Mouse (Mus musculus) gastrocnemius, adult 18-20 months (tissue): ENCODE measurements at regions not wholly inside any gene's neighbourhood (a gene's known extent, or its start where the extent isn't known, plus 50 kb on each side); places are given as distances from the start of the nearest gene placed in this dataset.

Source experiments
- DNase-seq: peaks from one replicate; pipeline ENCODE4 v3.0.0; 2021; ENCODE audit warnings: low spot score

DNA sequence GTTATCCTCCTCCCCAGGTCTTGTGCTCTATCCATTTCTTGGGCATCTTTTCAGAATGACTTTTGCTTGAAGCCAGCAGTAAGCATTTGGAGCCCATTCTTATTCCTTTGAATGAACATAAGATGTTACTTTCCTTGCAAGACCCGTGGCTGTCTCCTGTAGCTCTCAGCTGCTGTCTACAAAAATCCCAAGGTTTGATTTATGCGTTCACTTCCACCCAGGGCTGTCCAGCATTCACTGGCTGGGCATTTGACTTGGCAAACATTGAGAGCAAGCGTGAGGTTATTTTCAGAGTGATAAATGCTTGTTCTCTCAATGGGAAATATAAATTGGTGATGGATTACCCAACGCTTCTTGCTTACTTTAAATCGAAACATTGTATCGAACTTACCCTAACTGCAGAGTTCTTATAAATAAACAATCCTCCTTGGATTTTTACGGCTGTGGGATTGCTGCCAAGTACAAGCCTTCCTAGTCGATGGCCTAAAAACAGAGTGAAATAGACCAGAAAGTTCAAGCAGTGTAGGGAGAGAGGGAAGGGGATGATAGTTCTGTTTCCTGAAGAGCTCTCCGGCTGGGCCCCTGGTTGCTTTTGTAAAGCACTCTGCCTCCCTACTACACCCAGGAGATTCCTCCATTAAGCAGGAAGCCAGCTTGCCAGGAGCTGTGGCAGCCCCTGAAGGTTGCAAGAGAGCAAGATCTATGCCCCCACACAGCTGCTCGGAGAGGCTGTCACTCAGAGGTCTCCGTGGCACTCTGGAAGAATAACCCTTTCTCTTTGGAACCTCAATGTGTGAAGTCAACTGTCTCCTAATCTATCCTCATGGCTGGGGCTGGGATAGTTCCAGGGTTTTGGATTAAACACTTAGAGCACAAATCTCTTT is 210.1 kb downstream of the Mex3b start:
- no peak for DNase-seq

DNA sequence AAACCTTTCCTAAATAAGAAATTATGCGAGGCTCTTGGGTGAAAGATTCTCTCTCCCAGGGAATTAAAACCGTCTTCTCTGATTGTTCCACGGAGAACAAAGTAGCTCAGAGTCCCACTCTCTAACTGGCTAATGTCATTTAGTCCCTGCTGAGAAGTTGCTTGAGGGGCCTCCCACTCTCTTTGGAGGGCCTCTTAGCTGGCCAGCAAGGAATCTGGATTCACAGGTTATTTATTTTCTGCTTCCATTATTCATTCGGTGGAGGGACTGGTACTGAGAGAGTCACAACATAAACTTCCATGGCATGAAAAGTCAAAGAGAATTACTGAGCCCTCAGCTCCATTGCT is 210.8 kb downstream of the Mex3b start:
- DNase-seq: no peak

DNA sequence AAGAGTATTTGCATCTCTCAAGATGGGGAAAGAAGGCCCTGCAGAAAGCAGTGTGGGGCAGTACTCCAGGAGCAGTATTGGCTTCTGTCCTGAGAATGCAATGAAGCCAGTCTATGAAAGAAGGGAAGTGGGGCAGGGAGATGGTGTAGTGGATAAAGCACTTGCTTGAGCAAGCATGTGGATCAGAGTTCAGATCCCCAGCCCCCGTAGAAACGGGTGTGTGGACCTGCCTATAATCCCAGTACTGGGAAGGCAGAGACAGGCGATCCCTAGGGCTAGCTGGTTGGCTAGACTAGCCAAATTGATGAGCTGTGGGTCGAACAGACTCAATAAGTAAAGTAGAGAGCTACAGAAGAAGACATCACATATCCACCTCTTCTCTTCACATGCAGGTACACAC is 211.6 kb downstream of the Mex3b start:
- no peak for DNase-seq

DNA sequence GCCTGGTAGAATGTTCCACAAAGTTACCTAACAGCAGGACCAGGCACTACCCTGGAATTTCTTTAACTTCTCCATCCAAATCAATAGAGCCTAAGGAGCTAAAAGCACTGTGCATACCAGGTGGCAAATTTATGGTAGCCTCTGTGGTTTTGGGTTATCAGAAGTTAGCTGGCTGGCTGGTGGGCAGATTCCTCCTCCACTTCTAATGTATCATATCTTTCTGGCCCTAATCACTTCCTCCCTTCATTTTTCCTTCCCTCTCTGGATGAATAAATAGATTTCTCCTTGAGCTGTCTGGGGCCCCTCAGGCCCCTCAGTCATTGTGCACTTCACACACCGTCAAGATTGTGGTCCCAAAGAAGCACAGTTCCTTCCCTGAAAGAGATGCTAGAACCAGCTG is 212.7 kb downstream of the Mex3b start:
- no peak for DNase-seq

DNA sequence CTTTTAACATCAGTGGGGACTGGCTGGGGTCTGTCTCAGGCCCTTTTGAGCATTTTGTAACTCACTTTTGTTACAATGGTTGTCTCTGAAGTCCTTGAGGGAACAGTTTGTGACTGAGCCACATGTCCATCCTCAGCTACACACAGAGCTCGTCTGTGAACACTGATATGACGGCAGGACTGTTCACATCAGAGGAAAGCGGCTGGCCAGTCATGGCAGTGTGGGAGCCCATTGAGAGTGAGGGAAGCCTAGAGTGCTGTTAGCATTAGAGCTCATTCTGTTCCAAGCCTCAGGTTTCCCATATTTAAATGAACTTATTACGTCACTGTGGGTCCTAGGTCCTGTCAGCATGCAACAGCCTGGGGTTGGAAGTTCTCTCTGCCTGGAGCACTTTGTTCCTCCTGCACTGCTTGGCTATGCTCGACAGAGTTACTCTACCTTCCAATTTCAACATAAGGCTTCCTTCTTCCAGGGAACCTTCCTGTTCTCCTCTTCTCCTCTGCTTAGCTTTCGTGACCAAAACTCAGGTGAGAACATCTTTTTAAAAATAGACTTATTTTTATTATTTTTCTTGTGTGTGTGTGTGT is 217.5 kb downstream of the Mex3b start:
- DNase-seq: no peak

DNA sequence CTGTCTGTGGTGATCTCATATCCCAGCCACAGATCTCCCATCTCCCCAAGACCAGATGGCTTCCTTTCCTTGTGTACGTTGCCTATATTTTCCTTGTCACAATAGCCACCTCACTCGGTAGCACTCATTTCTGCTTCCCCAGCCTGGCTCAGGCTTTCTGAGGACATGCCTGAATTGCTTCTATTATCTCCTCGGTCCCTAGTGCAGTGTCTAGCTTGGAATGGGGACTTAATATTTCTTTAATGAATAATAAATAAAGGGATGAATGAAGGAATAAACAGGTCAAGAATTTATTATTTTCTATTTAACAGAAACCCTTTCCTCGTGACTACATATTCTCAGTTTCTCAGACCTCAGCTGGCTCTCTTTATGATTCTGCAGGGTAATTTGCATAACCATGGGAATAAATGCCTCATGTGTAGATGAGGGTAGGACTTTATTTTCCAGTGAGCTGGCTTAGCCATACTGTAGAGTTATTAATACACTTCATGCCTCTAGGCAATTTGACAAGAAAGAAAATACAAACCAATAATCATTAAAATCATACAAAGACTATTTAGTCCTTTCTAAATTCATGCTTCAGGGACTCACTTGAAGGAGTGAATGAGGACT is 218.5 kb downstream of the Mex3b start:
- DNase-seq: no peak

DNA sequence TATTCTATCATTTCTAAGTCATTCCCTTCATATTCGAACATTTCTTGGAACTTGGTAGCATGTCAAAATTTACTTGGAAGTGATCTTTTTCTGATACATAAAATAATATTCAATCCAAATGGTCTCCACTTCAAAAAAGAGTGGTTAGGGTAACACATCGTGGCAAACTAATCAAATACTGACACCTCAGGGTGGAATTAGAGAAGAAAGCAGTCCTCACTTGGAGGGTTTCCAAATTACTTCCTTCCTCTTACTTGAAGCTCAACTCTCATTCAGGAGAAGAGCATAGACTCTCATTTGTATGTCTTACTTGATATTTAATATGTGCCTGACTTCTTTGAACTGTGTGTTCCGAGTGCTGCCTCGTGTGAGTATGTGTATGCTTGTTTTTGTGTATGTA is 220.3 kb downstream of the Mex3b start:
- no peak for DNase-seq

DNA sequence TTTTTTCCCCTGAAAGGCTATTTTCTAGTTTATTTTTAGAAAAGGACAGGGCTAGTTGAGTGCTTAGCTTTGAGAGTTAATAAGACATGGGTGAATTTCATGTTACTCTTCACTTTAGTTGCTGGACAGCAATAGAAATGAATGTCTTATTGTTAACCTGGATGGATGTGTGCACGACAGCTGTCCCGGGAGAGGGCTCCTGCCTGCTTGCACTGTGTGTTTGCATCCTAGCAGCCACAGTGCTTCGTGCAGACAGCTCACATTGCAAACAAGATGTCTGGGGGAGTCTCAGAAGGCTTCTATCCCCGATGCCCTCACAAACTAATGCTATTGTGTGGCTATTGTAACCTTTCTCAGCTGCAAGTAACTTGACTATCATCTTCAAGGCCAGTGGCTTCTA is 221.0 kb downstream of the Mex3b start:
- DNase-seq: no peak

DNA sequence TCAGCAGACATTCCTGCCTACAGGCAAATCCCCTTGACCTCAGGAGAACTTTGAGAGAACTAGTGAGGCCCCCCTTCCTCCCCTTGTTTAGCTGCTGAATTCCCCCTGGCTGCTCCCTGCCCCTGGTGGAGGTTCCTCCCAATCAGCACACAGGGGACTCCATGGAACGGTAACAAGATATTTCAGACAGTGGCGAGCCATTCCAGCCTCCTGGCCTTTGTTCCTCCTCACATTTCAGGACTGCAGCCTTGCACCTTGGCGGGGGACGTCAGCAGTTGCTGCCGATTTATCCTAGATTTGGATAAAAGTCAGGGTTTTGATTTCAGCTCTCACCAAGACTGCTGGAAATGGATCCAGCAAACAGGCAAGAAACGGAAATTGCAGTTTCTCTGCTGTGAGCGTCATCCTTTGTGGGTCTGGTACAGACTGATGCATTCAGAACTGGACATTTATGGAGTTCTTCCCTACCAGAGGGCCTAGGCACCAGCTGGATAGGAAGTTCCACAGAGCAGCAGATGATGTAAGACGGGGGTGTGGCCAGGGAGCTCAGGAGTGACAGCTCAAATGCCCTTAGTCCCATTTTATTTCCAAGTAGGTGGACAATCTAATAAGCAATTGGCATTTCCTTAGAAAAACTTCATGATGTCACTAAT is 222.3 kb downstream of the Mex3b start:
- DNase-seq: peak; percentile 3

DNA sequence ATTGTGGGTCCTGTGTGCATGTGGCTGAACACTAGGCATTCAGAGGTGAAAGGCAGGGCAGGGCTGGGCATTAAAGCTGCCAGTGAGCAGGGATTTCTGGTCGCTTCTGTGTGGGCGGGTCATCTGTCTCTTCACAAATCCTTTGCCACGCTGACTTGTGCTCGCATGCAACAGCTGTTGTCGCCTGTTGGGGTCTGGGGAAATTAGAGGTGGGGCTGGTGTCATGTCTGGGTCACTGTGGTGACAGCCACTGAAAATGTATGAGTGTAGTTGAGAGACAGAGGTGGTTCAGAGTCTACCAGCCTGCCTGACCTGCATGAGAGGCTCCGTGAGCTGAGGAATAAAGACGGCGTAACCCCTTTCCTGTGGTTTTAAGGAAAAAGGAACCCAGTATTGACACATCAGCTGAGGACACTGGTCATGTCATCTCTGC is 226.8 kb downstream of the Mex3b start:
- DNase-seq: no peak

DNA sequence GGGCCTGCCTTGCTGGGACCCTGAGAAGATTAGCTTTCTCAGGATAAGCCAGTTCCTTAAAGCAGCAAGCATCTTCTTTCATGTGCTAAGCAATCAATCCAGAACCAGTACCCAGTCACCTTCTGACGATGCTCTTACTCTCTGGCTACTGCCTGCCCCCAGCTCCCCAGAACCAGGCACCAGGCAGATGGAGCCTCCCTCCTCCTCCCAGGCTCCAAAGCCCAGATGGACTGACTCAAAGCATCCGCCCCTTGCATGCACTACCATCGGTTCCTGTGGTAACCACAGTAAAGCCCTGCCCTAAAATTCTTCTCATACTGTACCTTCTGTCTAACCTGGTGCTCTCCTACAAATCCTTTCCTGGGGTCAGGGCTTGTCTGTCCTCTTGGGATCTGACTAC is 227.8 kb downstream of the Mex3b start:
- DNase-seq: no peak

DNA sequence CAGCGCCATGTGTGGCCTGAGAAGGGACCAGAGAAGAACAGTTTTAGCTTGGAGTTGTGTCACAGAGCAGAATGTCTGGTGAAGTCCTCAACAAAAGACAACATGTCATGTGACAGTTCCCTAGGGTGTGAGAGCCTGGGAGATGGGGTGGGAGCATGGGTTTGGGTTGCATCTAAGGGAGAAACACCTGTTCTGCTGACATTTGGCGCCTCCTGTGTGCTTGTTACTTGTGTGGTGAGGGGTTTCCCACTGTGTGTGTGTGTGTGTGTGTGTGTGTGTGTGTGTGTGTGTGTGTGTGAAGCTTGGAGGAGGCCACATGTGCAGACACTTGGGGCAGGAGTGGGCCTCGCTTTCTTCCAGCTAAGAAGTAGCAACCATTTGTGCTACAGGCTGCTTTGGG is 228.5 kb downstream of the Mex3b start:
- DNase-seq: no peak

DNA sequence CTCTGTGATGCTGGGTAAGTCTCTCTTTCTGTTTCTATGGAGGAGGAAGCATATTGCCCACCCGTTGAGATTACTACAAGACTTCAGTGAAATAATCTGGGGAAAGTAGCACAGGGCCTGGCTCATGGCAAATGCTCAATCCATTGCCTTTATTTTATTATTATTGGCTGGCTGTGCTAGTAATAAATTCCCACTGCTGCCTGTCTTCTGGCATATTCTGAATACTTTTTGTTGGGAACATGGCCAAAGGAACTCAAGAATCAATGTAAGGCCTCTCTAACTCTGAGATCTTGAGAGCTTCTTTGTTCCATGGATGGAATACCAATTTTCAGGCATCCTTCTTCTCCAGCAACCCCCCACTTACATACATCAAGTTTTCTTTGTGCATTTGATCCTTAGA is 237.3 kb downstream of the Mex3b start:
- no peak for DNase-seq

DNA sequence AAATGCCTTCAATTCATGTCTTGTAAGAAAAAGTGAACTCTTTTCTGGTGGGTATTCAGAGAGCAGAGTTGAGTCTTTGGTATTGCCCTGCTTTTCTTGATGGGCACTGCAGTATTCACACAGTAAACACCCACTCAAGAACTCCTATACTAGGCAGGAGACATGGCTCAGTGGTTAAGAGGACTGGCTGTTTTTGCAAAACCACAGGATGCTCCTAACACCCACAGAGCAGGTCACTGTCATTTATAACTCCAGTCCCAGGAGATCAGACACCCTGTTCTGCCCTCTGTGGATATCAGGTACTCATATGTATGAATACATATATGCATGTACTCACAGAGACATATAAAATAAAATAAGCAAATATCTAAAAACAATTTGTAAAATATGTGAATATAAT is 238.5 kb downstream of the Mex3b start:
- DNase-seq: no peak

DNA sequence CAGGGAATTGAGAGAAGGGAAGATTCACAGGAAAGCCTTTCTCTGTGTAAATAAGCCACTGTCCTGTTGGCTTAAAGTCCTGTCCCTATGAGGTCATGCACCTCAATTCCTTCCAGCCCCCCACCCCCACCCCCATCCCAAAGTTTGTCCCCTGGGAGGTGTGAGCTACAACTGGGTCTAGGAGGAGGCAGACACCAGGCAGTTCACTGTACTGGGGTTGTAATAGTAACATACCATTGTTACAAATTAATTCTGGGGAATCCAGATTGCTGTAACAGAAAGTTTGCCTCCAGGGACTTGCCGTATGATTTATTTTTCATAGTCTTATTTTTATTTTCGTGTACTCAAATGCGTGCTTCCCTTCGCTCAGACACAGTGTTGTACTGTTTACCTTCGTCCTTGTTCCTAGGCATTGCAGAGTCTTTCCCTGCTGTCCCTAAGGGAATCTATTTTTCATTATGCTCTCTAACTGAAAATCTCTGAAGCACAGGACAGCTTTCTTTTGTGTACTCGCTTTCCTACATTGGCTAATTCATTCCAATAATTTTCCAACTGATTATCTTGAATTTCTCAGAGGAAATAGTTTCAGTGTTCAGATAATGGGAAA is 244.2 kb downstream of the Mex3b start:
- DNase-seq: no peak

DNA sequence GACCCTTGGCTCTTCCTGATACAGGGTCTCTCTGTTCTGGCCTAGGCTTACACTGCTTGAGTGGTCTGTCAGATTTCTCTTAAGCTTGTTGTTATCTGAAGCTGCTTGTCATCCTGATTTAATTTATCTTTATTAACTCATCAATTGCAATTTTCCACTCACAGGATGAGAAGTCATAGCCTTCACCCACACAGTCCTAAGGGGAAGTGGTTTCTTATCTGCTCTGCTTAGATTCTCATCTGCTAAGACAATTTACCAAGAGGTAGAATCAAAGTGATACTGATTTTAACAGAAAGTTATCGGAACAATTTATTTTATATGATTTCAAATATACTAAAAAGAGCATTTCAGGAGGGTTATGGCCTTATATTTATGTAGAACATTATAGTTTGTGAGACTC is 249.4 kb downstream of the Mex3b start:
- no peak for DNase-seq

DNA sequence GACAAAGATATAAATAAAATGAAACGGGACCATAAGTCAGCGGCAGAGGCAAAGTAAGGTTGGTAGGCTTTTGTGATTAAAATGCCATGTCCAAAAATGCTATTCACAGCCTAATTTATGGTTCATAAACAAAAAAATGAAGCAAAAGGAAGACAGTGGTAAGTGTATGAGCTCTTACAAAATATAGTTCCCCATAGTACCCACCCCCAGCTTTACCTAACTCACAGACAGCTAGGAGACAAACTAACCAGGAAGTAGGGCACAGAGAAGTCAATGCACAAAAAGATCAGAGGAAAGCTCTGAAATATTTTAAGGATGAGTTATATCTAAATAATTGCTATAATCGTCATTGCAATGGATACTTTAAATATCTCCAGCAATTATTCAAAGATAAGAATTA is 249.9 kb downstream of the Mex3b start:
- DNase-seq: no peak

DNA sequence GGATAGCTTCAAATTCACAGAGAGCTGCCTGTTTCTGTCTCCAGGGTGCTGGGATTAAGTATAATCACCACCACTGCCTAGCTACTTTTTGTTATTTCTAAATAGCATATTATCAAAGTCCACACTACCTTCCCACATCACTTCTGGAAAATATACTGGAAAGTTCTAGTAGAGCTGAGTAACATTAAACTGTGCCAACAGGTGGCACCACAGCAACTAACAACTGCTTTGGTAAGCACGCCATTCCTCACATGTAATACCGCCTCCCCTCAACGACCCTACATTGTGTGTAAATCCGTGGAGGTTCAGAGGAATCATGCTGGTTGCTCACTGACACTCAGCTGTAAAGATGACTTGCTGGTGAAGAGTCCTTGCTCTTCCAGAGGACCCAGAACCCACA is 259.1 kb downstream of the Mex3b start:
- no peak for DNase-seq

DNA sequence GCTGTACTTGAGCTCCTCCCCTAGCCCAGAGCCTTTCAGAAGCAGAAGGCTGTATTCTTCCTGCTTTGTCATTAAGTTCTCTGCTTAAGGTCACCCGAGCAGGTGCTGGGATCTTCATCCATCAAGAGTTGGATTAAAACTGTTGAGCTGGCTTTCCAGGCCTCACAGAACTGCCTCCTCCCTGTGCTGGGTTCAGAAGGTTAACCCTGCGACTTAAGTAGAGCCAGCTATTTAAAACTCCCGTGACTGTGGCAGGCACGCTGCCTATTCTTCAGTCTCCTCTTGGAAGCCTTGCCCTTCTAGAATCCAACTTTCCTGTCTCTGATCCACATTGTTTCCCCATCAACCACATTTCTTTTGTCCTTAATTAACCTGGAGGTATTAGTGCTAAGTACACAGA is 273.1 kb downstream of the Mex3b start:
- peak; percentile 14 for DNase-seq

DNA sequence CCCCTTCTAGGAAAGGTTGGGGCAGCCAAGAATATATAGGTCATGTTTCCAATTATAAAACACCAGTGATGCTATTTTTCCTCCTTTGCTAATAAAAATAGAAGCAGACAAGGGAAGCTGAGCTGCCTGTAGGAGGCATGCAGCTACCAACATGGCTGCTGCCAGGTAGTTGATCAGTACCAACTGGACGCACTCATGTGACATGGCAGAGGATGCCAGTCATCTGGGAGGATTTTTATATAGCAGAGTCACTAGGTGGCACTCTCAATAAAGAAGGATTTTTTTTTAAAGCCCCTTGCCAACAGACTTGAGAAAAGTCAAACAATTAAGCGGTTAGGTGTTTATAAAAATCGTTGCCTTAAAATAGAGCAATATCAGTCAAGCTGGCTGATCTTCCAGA is 273.5 kb downstream of the Mex3b start:
- peak; percentile 31 for DNase-seq

DNA sequence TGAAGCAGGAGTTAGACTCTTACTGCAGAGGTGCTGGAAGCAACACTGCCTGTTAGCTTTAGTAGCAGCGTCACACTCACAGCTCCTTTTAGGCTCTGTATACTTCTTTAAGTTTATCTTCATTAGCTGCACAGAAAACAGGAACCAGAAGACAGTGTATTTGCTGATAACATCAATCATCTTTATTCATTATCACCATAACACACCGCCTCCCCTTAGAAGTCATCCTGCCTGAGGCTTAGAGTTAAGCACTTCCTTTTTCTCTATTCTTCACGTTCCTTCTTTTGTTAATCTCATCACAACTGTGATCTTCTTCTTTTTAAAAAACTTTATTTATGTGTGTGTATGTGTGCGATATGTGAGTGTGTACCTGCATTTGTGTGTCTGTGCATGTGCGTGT is 276.9 kb downstream of the Mex3b start:
- no peak for DNase-seq

DNA sequence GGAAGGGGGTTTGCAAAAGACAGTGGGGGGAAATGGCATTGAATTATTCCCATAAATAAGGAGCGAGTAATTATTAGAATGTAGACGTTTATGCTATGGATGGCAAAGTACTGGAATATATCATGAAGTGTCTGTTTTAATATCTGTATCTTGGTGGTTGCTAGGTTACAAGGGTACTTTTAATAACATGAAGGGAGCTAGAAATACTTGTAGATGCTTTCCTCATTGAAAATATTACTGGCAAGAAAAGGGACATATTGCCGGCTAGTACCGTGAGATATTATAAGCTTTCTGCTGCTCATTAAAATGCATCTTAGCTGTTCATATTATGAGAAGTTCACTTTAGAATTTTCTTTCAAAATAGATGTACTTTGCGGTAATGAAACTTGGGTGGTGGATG is 278.4 kb downstream of the Mex3b start:
- DNase-seq: no peak
